12 mouse cellular contexts compared by ENCODE assay signal in genomic region chr4:62625451-62626061, GRCm38 (mm10).
DNase-seq lines count a peak whose midpoint lies in the region; ATAC-seq and TF ChIP-seq lines count a peak whose summit lies in the region.
"Had no signal": no experiment of that assay in that cellular context is flagged by ENCODE, and none has a peak within 500 bp of the region (broad histone marks: within the 10 kb centered on the region; RNA-seq: fewer than 3 reads in every experiment).

No protein-coding gene starts in this region.

- 72% methylated on average over 19 of the region's 19 CpGs for WGBS in lung, embryonic 14.5 days
- WGBS in hindbrain, embryonic 15.5 days = 71% methylated on average over 19 of the region's 19 CpGs
- WGBS in olfactory bulb, adult 2 months = 80% methylated on average over 19 of the region's 19 CpGs
- WGBS in thymus, adult 2 months = 90% methylated on average over 19 of the region's 19 CpGs

- DNase-seq in gastrocnemius, adult 2 months = no peak
- DNase-seq in gastrocnemius, postnatal 14 days = no peak
- DNase-seq in lung, embryonic 14.5 days = no peak
- no peak for DNase-seq in lung, postnatal 25 days (ENCODE audit: low spot score)
- no peak for DNase-seq in spleen, postnatal 36 days (ENCODE audit: low spot score in 2 of 2)
- no peak for DNase-seq in thymus, adult 2 months
- DNase-seq: adrenal gland, postnatal 10 days; cerebellum, adult 9-11 months; lung, postnatal 4 days had no signal

- no peaks in the 10 kb centered on the region for H3K27me3 ChIP-seq in lung, embryonic 14.5 days (ENCODE audit: insufficient read depth, low read length)
- H3K27me3 ChIP-seq in hindbrain, embryonic 15.5 days = no peaks in the 10 kb centered on the region
- no peaks in the 10 kb centered on the region for H3K27me3 ChIP-seq in thymus, adult 2 months (ENCODE audit: control insufficient read depth, insufficient read depth, low read length)

- no peak for TF ChIP-seq CTCF in gastrocnemius, adult 2 months (IDR thresholded peaks at IDR 0.05)
- TF ChIP-seq CTCF in lung, embryonic 14.5 days (IDR thresholded peaks at IDR 0.05; ENCODE audit: low read depth) = no peak
- no peak for TF ChIP-seq CTCF in olfactory bulb, adult 2 months (IDR thresholded peaks at IDR 0.05; ENCODE audit: insufficient read depth, low read depth, low read length)
- TF ChIP-seq CTCF in thymus, adult 2 months (IDR thresholded peaks at IDR 0.05; ENCODE audit: borderline replicate concordance, control insufficient read depth, extremely low read depth, insufficient read depth, low read length, poor library complexity) = no peak

- H3K27ac ChIP-seq in gastrocnemius, adult 2 months = peak overlapping the region; percentile 88
- peak overlapping the region; percentile 69; the same call in 1 of the 2 replicates for H3K27ac ChIP-seq in lung, embryonic 14.5 days (ENCODE audit: low read depth)
- peak overlapping the region; percentile 46; the same call in 1 of the 2 replicates for H3K27ac ChIP-seq in hindbrain, embryonic 15.5 days (replicated peaks)
- peak overlapping the region; percentile 80 for H3K27ac ChIP-seq in olfactory bulb, adult 2 months (ENCODE audit: insufficient read depth, low read depth, low read length)
- no peak overlapping the region for H3K27ac ChIP-seq in thymus, adult 2 months (ENCODE audit: control insufficient read depth, insufficient read depth, low read length)

- H3K4me3 ChIP-seq in gastrocnemius, adult 2 months = peak overlapping the region; percentile 38
- H3K4me3 ChIP-seq in lung, embryonic 14.5 days (ENCODE audit: low read depth, low read length) = no peak overlapping the region
- no peak overlapping the region for H3K4me3 ChIP-seq in hindbrain, embryonic 15.5 days
- no peak overlapping the region for H3K4me3 ChIP-seq in olfactory bulb, adult 2 months (ENCODE audit: insufficient read depth, low read depth, low read length)
- H3K4me3 ChIP-seq in thymus, adult 2 months (ENCODE audit: control insufficient read depth, insufficient read depth, low read length) = no peak overlapping the region

- intact Hi-C loops in gastrocnemius, adult 2 months (cut with DNase I) = no loop called here
- intact Hi-C loops in gastrocnemius, postnatal 14 days (cut with DNase I; ENCODE audit: low total_unique reads) = no loop called here

- TF ChIP-seq POLR2A in olfactory bulb, adult 2 months (IDR thresholded peaks at IDR 0.05; ENCODE audit: insufficient read depth, low read depth, low read length) = no peak
- no peak for TF ChIP-seq POLR2A in thymus, adult 2 months (IDR thresholded peaks at IDR 0.05; ENCODE audit: control insufficient read depth, extremely low read depth, insufficient read depth, low read length, poor library complexity)

- peaks cover 3% of the 10 kb centered on the region; the same call in 1 of the 2 replicates for H3K36me3 ChIP-seq in lung, embryonic 14.5 days (ENCODE audit: insufficient read depth)
- no peaks in the 10 kb centered on the region for H3K36me3 ChIP-seq in hindbrain, embryonic 15.5 days
- no peaks in the 10 kb centered on the region for H3K36me3 ChIP-seq in thymus, adult 2 months (ENCODE audit: control insufficient read depth, insufficient read depth, low read length)

- no peak overlapping the region for H3K4me2 ChIP-seq in lung, embryonic 14.5 days
- H3K4me2 ChIP-seq in hindbrain, embryonic 15.5 days = no peak overlapping the region

- no peak overlapping the region for H3K9ac ChIP-seq in lung, embryonic 14.5 days
- H3K9ac ChIP-seq in hindbrain, embryonic 15.5 days = no peak overlapping the region

- ATAC-seq in lung, embryonic 14.5 days (ENCODE audit: insufficient read depth) = no peak; the same call in 1 of the 2 replicates
- no peak for ATAC-seq in hindbrain, embryonic 15.5 days (ENCODE audit: low FRiP score, low read depth)
- ATAC-seq: intestine, postnatal 0 days had no signal

- H3K9me3 ChIP-seq in lung, embryonic 14.5 days (ENCODE audit: low read depth, low read length) = no peaks in the 10 kb centered on the region
- no peaks in the 10 kb centered on the region for H3K9me3 ChIP-seq in hindbrain, embryonic 15.5 days

- H3K4me1 ChIP-seq in lung, embryonic 14.5 days (ENCODE audit: insufficient read depth) = peaks cover 28% of the 10 kb centered on the region
- peaks cover 28% of the 10 kb centered on the region for H3K4me1 ChIP-seq in hindbrain, embryonic 15.5 days (replicated peaks)
- H3K4me1 ChIP-seq in olfactory bulb, adult 2 months (ENCODE audit: control insufficient read depth, insufficient read depth, low read length) = peaks cover 36% of the 10 kb centered on the region
- H3K4me1 ChIP-seq in thymus, adult 2 months (replicated peaks; ENCODE audit: control insufficient read depth, insufficient read depth, low read length) = peaks cover 24% of the 10 kb centered on the region
